Mouse (Mus musculus) neutrophil, adult 59 days (primary cell): ENCODE results near the gene Clec4b1. TPM values are rescaled to one million over a fixed set of nuclear protein-coding genes. Genes with fewer than 3 reads are reported as not detected.

Experiments
- total RNA-seq, 2 experiments: library from RNA; stranded (reverse); gene quantifications; 1 replicate in 1 of 2; 2 replicates in 1 of 2; pipeline ENCODE4 v1.2.4; 2023

The Clec4b1 gene
- 1 to 10 TPM; 3.0 to 7.4 TPM for total RNA-seq

DNA sequence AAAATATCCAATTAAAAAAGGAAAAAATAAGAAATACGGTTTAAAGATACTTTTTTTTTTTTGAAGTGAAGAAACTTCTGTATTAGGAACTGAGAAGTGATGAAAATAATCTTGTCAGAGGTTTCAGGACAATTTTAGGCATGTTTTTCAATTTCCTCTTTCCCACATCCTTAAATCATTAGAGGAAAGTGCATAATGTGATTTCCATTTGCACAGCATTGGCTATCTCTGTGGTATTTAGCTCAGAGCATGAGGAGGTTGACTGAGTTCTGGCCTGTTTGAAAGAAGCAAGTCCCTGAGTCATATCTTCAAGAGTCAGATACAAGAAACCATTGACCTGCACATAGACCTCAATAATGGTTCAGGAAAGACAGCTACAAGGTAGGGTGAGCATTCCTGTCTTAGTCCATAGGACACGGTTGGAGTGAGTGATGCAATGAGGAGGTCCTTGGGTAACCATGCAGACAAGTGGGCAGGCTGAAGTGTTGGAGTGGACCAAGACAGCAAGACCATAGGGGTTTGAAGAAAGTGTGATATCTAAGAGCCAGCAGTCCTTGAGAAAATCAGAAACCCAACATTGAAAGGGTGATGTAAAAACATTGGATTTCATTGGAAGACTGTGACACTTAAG, at the start of gene Clec4b1:
TSS of gene Clec4b1 (plus strand) at position 221 of the 631 bp plus-strand sequence.

DNA sequence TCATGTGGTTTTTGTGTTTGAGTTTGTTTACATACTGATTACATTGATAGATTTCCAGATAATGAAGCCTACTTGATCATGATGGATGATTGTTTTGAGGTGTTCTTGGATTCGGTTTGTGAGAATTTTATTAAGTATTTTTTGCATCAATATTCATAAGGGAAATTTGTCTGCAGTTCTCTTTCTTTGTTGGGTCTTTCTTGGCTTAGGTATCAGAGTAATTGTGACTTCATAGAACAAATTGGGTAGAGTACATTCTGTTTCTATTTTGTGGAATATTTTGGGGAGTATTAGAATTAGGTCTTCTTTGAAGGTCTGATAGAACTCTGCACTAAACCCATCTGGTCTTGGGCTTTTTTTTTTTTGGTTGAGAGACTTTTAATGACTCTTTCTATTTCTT, 56.4 kb downstream of the Clec4b1 start, which contains the start of gene Clec4a2:
TSS of gene Clec4a2 (plus strand) at position 301 of the 400 bp plus-strand sequence.

Other genes with a start within 250 kb of the Clec4b1 start
- gene Slc2a3, start 248.3 kb upstream of the Clec4b1 start, total RNA-seq: 100 to 1,000 TPM; 488 to 517 TPM
- gene Foxj2, start 230.0 kb upstream of the Clec4b1 start, total RNA-seq: 10 to 100 TPM; 28.5 to 32.6 TPM
- gene C3ar1, start 193.8 kb upstream of the Clec4b1 start, total RNA-seq: under 1 TPM; 0.64 to 0.67 TPM
- 10 to 100 TPM; 53.5 to 68.4 TPM for gene Necap1, start 175.5 kb upstream of the Clec4b1 start, total RNA-seq
- gene Clec4a1, start 128.1 kb upstream of the Clec4b1 start, total RNA-seq: 10 to 100 TPM; 44.7 to 63.5 TPM
- 10 to 100 TPM; 48.5 to 75.5 TPM for gene Clec4a3, start 97.4 kb upstream of the Clec4b1 start, total RNA-seq
- gene Clec4a4, start 59.6 kb upstream of the Clec4b1 start, total RNA-seq: 1 to 10 TPM; 1.1 to 1.3 TPM
- 100 to 1,000 TPM; 214 to 245 TPM for gene Clec4a2, start 56.5 kb downstream of the Clec4b1 start, total RNA-seq
- gene Clec4b2, start 122.9 kb downstream of the Clec4b1 start, total RNA-seq: 10 to 100 TPM in 1 of 2 experiments, 1 to 10 TPM in 1; 9.6 to 11.9 TPM
- 1 to 10 TPM; 2.8 to 3.2 TPM for gene Clec4n, start 179.9 kb downstream of the Clec4b1 start, total RNA-seq
- gene Clec4d, start 212.1 kb downstream of the Clec4b1 start, total RNA-seq: 100 to 1,000 TPM; 127 to 139 TPM
- 100 to 1,000 TPM; 198 to 237 TPM for gene Clec4e, start 239.9 kb downstream of the Clec4b1 start, total RNA-seq